17 mouse cellular contexts compared by ENCODE assay signal in the genomic region with DNA sequence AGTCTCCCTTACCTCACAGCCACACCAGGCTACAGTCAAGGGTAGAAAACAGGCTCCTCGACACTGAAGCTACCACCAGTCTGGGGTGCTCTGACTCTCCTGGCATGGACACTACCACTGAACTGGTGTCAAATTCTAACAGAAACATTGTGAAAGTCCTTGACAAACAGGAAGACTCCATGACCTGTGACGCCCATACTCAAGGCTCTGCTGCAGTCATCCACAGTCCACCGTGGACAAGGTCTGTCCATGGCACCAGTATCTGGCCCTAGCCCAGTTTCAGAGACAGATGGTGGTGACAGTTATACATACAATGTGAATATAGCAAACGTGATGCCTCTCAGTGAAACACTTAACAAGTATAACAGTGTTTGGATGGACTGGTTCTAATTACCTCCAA.
"Had no signal": no experiment of that assay in that cellular context is flagged by ENCODE, and none has a peak within 500 bp of the region (broad histone marks: within the 10 kb centered on the region; RNA-seq: fewer than 3 reads in every experiment).

No protein-coding gene starts in this region.

- ATAC-seq: midbrain, embryonic 16.5 days had no signal

- H3K27ac ChIP-seq: midbrain, embryonic 10.5 days; midbrain, embryonic 12.5 days; neural tube, embryonic 13.5 days; neural tube, embryonic 15.5 days; stomach, embryonic 15.5 days; stomach, postnatal 0 days had no signal

- H3K36me3 ChIP-seq: midbrain, embryonic 10.5 days; midbrain, embryonic 12.5 days; neural tube, embryonic 13.5 days; neural tube, embryonic 15.5 days; stomach, embryonic 15.5 days had no signal

- H3K4me2 ChIP-seq: lung, embryonic 14.5 days; midbrain, embryonic 12.5 days; neural tube, embryonic 13.5 days; neural tube, embryonic 15.5 days; stomach, embryonic 15.5 days had no signal

- DNase-seq: lung, adult 18-20 months; lung, embryonic 14.5 days; lung, postnatal 10 days; lung, postnatal 4 days; midbrain, embryonic 14.5 days; right cerebral cortex, postnatal 14 days; thymus, adult 2 months; thymus, postnatal 25 days; thymus, postnatal 4 days had no signal

- H3K4me3 ChIP-seq: midbrain, embryonic 10.5 days; midbrain, embryonic 12.5 days; myocyte; neural tube, embryonic 13.5 days; neural tube, embryonic 15.5 days; stomach, embryonic 15.5 days had no signal

- H3K9ac ChIP-seq: lung, embryonic 14.5 days; midbrain, embryonic 12.5 days; neural tube, embryonic 13.5 days; neural tube, embryonic 15.5 days; stomach, embryonic 15.5 days had no signal

- H3K9me3 ChIP-seq: midbrain, embryonic 10.5 days; midbrain, embryonic 12.5 days; neural tube, embryonic 13.5 days; neural tube, embryonic 15.5 days; stomach, embryonic 15.5 days had no signal

- H3K4me1 ChIP-seq: midbrain, embryonic 10.5 days; midbrain, embryonic 12.5 days; neural tube, embryonic 13.5 days; neural tube, embryonic 15.5 days; stomach, embryonic 15.5 days had no signal

- H3K27me3 ChIP-seq: midbrain, embryonic 12.5 days; stomach, embryonic 15.5 days had no signal
